11 mouse cellular contexts compared by ENCODE assay signal in genomic region chr2:167138611-167139010, GRCm38 (mm10).
"Had no signal": no experiment of that assay in that cellular context is flagged by ENCODE, and none has a peak within 500 bp of the region (broad histone marks: within the 10 kb centered on the region; RNA-seq: fewer than 3 reads in every experiment).

No protein-coding gene starts in this region.

- H3K4me3 ChIP-seq: limb, embryonic 12.5 days; midbrain, embryonic 12.5 days; myocyte; neural tube, embryonic 15.5 days had no signal

- H3K9me3 ChIP-seq: limb, embryonic 12.5 days; midbrain, embryonic 12.5 days; neural tube, embryonic 15.5 days had no signal

- H3K4me2 ChIP-seq: limb, embryonic 12.5 days; midbrain, embryonic 12.5 days; neural tube, embryonic 15.5 days had no signal

- DNase-seq: kidney, adult 8-10 months; kidney, postnatal 25 days; lung, adult 18-20 months; thymus, adult 18-20 months; thymus, postnatal 25 days had no signal

- H3K36me3 ChIP-seq: limb, embryonic 12.5 days; midbrain, embryonic 12.5 days; neural tube, embryonic 15.5 days had no signal

- H3K27me3 ChIP-seq: midbrain, embryonic 12.5 days; neural tube, embryonic 15.5 days had no signal

- ATAC-seq: intestine, embryonic 16.5 days had no signal

- H3K27ac ChIP-seq: limb, embryonic 12.5 days; liver, embryonic 14.5 days; midbrain, embryonic 12.5 days; neural tube, embryonic 15.5 days had no signal

- H3K9ac ChIP-seq: limb, embryonic 12.5 days; liver, embryonic 14.5 days; midbrain, embryonic 12.5 days; neural tube, embryonic 15.5 days had no signal

- H3K4me1 ChIP-seq: limb, embryonic 12.5 days had no signal
